Mouse (Mus musculus) forebrain, embryonic 16.5 days (tissue): ENCODE data around the gene Pirb. TPM values are rescaled to one million over a fixed set of nuclear protein-coding genes. Genes with fewer than 3 reads are reported as not detected.
A peak's percentile ranks its signal among the peaks of the same experiment; 100 is the strongest.

Source experiments
- ATAC-seq: fragments of 200-750 bp; cut with Nextera tagmentation; 2 replicates; pipeline ENCODE4 v1.8.0; 2017; ENCODE audit warnings: mild to moderate bottlenecking, moderate library complexity
- H3K27ac ChIP-seq: fragments of 300-500 bp; sonication (generic); 2 replicates; pipeline ENCODE4 v1.5.1; 2014; ENCODE audit warnings: low read length, control low read depth
- H3K27me3 ChIP-seq: fragments of 300-500 bp; sonication (generic); replicated peaks from 2 replicates; pipeline ENCODE4 v1.6.1; 2014; ENCODE audit warnings: low read length; ENCODE audit not compliant: control insufficient read depth, insufficient read depth
- H3K36me3 ChIP-seq: fragments of 300-500 bp; sonication (generic); 2 replicates; pipeline ENCODE4 v1.6.1; 2014; ENCODE audit not compliant: control insufficient read depth, insufficient read depth
- H3K4me1 ChIP-seq: fragments of 300-500 bp; sonication (generic); replicated peaks from 2 replicates; pipeline ENCODE4 v1.6.1; 2014; ENCODE audit warnings: low read length; ENCODE audit not compliant: control insufficient read depth, insufficient read depth
- H3K4me2 ChIP-seq: fragments of 300-500 bp; sonication (generic); 2 replicates; pipeline ENCODE4 v1.6.1; 2014; ENCODE audit warnings: mild to moderate bottlenecking, low read length, control low read depth
- H3K4me3 ChIP-seq: fragments of 300-500 bp; sonication (generic); replicated peaks from 2 replicates; pipeline ENCODE4 v1.5.1; 2014; ENCODE audit warnings: mild to moderate bottlenecking, low read length, control low read depth
- H3K9ac ChIP-seq: fragments of 300-500 bp; sonication (generic); replicated peaks from 2 replicates; pipeline ENCODE4 v1.6.1; 2014; ENCODE audit warnings: low read depth, low read length, control low read depth
- H3K9me3 ChIP-seq: fragments of 300-500 bp; sonication (generic); 2 replicates; pipeline ENCODE4 v1.6.1; 2016; ENCODE audit warnings: low read length; ENCODE audit not compliant: control insufficient read depth
- WGBS: fragments of 180-500 bp; shearing (Covaris S2); extraction: QIAGEN DNeasy Blood & Tissue Kit; methylation state at CpG from one replicate; pipeline ENCODE4 v1.1.7; 2014; 5-methylcytosine and 5-hydroxymethylcytosine counted together
- polyA plus RNA-seq: library from polyadenylated mRNA; unstranded; fragments of >200 nt; fragmentation: Nextera tagmentation; extraction: Ambion mirVana; gene quantifications from 2 replicates; pipeline ENCODE4 v1.2.1, GENCODE M21; 2015

Gene Pirb
- polyA plus RNA-seq, 1 experiment from 2014 or later: 0.14 TPM

DNA sequence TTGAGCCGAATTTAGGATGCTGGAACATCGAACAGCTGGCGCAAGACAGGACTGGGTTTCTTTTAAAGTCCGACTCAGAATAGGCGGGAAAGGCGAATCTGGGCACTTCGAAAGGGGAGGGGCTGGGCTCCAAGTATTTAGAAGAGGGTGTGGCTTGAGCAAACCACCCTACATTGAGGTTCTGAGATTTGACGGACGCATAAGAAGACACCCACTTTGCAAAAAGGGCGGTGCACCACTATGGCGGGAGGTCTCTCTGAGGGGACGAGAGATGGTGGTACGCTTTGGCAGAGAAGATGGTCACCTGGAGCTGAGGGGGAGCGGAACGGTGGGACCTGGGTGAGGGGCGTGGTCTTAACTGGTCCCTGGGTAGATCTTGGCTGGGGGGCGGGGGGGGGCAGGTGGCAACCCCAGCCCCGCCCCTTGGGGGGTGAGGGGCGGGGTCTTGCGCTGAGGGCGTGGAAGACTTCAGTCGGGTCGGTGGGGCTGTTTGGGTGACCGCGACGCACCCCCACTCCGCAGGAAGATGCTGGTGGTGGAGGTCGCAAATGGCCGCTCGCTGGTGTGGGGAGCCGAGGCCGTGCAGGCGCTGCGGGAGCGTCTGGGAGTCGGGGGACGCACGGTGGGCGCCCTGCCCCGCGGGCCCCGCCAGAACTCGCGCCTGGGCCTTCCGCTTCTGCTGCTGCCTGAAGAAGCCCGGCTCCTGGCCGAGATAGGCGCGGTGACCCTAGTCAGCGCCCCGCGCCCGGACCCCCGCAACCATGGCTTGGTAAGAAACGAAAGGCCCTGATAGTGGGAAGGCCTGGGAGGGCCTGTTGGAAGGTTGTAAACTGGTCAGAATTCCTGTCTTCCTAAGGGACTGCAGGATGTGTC lies 25.9 kb downstream of the Pirb start:
- H3K27ac ChIP-seq: peak overlapping the region; percentile 81
- no peaks in the 10 kb centered on the region for H3K27me3 ChIP-seq
- peak overlapping the region; percentile 77 for H3K4me3 ChIP-seq
- peaks cover 19% of the 10 kb centered on the region for H3K4me1 ChIP-seq
- under 1% methylated on average over 52 of the region's 55 CpGs for WGBS
- peak; percentile 25 for ATAC-seq
- H3K9ac ChIP-seq: peak overlapping the region; percentile 72
- peaks cover 5% of the 10 kb centered on the region for H3K36me3 ChIP-seq
- H3K4me2 ChIP-seq: peak overlapping the region; percentile 71
- no peaks in the 10 kb centered on the region for H3K9me3 ChIP-seq

DNA sequence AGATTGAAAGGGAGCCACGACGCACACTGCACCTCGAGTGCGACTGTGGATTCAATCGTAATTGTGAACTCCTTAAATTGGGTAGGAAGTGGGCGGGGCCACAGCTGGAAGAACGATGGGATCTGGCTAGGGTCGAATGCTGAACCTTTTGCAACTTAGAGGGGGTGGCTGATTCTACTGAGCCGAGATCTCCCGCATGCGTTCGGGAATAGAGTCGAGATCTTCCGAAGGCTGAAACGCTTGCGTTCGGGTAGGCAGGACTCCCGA lies 26.4 kb downstream of the Pirb start:
- no peak for ATAC-seq

DNA sequence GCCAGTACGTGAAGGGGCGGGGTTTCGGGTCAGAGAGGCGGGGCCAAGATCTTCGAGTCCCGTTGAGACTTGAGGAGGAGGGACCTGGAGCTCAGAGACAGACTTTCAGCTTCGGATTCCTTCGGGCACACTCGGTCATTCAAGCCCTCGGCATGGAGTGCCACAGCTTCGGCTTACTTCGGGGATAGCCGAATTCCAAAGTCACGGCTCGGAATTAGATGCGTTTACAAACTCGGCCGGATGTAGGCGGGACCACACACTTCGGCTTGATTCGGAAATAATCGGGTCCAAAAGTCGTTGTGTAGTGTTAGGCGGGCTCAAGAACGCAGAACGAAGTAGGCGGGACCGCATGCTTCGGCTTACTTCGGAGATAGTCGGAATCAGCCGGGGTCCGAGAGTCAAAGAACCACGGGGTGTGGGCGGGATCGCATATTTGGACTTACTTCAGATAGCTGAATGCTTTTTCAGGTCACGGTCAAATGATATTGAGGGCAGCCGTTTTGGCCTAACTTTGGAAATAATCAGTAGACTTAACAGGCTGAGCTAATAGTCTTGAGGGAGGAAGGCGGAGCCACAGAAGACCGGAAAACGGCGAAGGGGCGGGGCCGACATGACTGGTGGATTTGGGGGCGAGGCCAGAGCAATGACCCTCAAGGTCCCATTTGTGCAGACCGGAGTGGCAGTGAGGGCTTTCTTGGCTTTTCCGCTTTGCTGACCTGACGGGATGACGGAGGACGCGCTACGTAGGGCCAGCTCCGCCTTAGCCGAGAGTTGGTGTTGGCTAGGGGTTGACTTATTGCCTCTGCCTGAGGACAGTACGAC lies 27.0 kb downstream of the Pirb start, which contains the start of gene Mboat7:
Mboat7 (minus strand) TSS at position 537 of the 822 bp plus-strand sequence.
- H3K27ac ChIP-seq: peak within 1 kb of the TSS; percentile 81
- peak within 1 kb of the TSS; percentile 71 for H3K4me2 ChIP-seq
- peak; percentile 93 for ATAC-seq
- peak within 1 kb of the TSS; percentile 77 for H3K4me3 ChIP-seq
- H3K27me3 ChIP-seq: no peaks in the 10 kb centered on the region
- H3K36me3 ChIP-seq: peaks cover 5% of the 10 kb centered on the region; the same call in 1 of the 2 replicates
- H3K9ac ChIP-seq: peak within 1 kb of the TSS; percentile 72
- under 1% methylated on average over 55 of the region's 55 CpGs for WGBS
- H3K4me1 ChIP-seq: peaks cover 19% of the 10 kb centered on the region
- H3K9me3 ChIP-seq: no peaks in the 10 kb centered on the region

More for the DNA sequence above, 26.4 kb downstream of the Pirb start:
- H3K27ac ChIP-seq: peak overlapping the region; percentile 81
- no peaks in the 10 kb centered on the region for H3K27me3 ChIP-seq
- WGBS: 0% methylated on average over 18 of the region's 18 CpGs
- H3K4me1 ChIP-seq: peaks cover 19% of the 10 kb centered on the region
- peak overlapping the region; percentile 72 for H3K9ac ChIP-seq
- peak overlapping the region; percentile 71 for H3K4me2 ChIP-seq
- H3K4me3 ChIP-seq: peak overlapping the region; percentile 77
- no peaks in the 10 kb centered on the region for H3K9me3 ChIP-seq
- H3K36me3 ChIP-seq: peaks cover 4% of the 10 kb centered on the region; the same call in 1 of the 2 replicates

DNA sequence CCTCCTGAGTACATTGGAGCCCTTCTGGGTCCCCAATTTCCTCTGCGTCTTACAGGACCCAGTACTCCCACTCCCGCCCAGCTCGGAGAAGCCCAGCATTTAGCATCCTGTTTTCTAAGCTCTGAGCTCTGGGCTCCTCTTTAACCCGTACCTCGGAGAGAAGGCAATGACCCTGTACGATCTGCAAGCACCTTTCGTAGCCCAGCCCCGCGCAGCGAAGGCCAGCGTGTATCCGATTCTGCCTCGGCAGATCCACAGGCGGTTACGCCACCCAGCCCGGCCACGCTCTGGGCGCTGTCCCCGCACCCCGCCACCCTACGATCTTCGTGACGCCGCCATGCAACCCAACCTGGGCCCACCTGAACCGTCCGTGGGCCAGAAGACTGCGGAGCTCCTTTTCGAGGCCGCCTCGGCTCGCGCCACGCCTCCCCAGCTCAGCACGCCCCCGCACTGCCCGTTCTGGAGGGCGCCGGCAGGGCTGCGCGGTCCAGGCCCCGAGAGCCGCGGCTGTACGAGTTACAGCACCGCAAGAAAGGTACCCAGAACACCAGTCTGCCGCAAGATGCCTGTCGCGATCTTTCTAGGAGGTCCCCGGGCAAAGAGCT lies 27.7 kb downstream of the Pirb start, which contains the start of gene Tsen34:
Tsen34 (plus strand) TSS at position 482 of the 605 bp plus-strand sequence.
- peak within 1 kb of the TSS; percentile 71 for H3K4me2 ChIP-seq
- peak within 1 kb of the TSS; percentile 81 for H3K27ac ChIP-seq
- H3K36me3 ChIP-seq: peaks cover 6% of the 10 kb centered on the region; the same call in 1 of the 2 replicates
- WGBS: under 1% methylated on average over 49 of the region's 49 CpGs
- peak within 1 kb of the TSS; percentile 77 for H3K4me3 ChIP-seq
- peaks cover 19% of the 10 kb centered on the region for H3K4me1 ChIP-seq
- no peaks in the 10 kb centered on the region for H3K9me3 ChIP-seq
- peak within 1 kb of the TSS; percentile 72 for H3K9ac ChIP-seq
- ATAC-seq: peak; percentile 70; the same call in 1 of the 2 replicates
- no peaks in the 10 kb centered on the region for H3K27me3 ChIP-seq

DNA sequence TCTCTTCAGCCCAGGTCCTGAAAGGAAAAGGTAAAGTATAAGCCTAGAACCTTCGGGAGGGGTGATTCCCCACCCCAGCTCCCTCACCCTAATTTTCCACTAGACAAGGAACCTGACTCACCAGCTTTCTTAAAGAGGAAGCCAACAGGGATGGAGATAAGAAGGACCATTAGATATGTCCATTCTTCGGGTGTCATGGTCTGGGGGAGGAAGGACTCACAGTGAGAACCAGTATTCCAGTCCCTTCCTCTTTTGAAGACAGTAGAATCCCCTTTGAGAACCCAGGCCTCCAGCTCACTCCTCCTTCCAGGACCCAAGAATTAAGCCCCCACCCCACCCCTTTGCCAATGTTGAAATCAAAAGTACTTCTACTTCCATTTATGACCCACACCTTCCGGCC lies 28.3 kb downstream of the Pirb start:
- peak overlapping the region; percentile 81 for H3K27ac ChIP-seq
- 40% methylated on average over 3 of the region's 3 CpGs for WGBS
- no peak for ATAC-seq

DNA sequence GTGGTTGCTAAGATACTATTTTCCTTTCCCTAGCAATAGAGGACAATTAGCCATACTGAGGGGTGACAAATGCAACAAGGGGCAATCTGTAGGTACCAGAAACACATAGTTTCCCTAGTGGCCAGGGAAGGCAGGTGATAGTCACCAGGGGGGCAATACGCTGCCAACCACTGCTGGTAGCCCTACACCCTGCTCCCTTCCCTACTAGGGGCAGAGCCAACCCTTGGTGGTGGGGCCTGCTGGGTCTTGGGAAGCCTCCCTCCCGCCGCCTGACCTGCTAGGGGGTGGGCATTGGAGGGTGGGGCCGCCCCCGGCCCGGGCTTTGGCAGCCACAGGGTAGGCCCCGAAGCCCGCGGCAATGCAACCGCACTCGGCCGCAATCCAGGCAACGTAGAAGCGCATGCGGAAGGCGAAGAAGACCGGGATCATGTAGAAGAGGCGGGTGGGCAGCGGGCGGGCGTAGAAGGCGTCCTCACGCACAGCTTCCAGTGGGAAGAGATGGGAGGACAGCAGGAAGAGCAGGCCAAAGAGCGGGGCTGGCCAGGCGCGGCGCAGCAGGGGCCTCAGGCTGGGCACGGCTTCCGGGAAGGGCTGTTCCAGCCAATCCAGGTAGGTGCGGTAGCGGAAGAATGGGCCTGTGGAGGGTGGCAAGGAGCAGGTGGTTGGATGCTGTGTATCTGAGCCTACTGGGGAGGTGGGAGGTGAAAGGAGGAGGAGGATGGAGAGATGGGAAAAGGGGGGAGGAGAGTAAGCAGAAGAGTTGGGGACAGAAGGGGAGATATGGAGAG lies 34.6 kb downstream of the Pirb start:
- H3K9ac ChIP-seq: no peak overlapping the region
- WGBS: 85% methylated on average over 30 of the region's 31 CpGs
- no peak overlapping the region for H3K27ac ChIP-seq
- H3K4me2 ChIP-seq: no peak overlapping the region
- H3K27me3 ChIP-seq: no peaks in the 10 kb centered on the region
- H3K9me3 ChIP-seq: no peaks in the 10 kb centered on the region
- H3K36me3 ChIP-seq: peaks cover 10% of the 10 kb centered on the region; the same call in 1 of the 2 replicates
- no peak for ATAC-seq
- no peak overlapping the region for H3K4me3 ChIP-seq
- H3K4me1 ChIP-seq: 0 out of 2 replicates have a peak, but pooled peaks cover 5% of the 10 kb centered on the region

More for the DNA sequence above, 28.3 kb downstream of the Pirb start:
- H3K4me2 ChIP-seq: peak overlapping the region; percentile 71
- peaks cover 7% of the 10 kb centered on the region; the same call in 1 of the 2 replicates for H3K36me3 ChIP-seq
- no peaks in the 10 kb centered on the region for H3K27me3 ChIP-seq
- peak overlapping the region; percentile 72 for H3K9ac ChIP-seq
- no peaks in the 10 kb centered on the region for H3K9me3 ChIP-seq
- H3K4me1 ChIP-seq: peaks cover 19% of the 10 kb centered on the region
- H3K4me3 ChIP-seq: peak overlapping the region; percentile 77

DNA sequence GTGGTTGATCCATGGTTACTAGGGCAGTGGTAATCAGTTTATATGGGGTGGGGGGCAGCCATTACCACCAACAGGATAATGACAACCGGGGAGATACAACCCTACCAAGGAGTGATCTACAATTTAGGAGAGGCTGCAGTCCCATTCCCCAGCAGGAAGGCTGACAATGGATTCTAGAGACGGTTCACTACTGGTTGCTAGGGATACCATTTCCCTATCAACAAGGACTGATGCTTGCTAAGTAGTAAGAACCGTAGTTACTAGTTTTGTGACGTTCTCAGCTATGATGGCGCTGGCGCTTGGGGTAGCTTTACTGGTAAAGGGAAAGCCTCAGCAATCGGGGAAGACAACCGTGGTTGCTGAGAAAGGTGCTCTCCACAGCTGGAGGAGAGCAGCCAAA lies 35.5 kb downstream of the Pirb start:
- ATAC-seq: 0 out of 2 replicates have a peak, but pooled peaks have one; percentile 3
- Histone ChIP-seq H3K4me1 (0 out of 2 replicates have a peak, but pooled peaks cover 5% of the 10 kb centered on the region), H3K27ac (peak overlapping the region; percentile 31), H3K4me2 (no peak overlapping the region), H3K36me3 (peaks cover 10% of the 10 kb centered on the region; the same call in 1 of the 2 replicates), H3K4me3 (no peak overlapping the region), H3K27me3 (no peaks in the 10 kb centered on the region), H3K9me3 (no peaks in the 10 kb centered on the region), H3K9ac (no peak overlapping the region)
- WGBS: 74% methylated on average over 8 of the region's 8 CpGs

DNA sequence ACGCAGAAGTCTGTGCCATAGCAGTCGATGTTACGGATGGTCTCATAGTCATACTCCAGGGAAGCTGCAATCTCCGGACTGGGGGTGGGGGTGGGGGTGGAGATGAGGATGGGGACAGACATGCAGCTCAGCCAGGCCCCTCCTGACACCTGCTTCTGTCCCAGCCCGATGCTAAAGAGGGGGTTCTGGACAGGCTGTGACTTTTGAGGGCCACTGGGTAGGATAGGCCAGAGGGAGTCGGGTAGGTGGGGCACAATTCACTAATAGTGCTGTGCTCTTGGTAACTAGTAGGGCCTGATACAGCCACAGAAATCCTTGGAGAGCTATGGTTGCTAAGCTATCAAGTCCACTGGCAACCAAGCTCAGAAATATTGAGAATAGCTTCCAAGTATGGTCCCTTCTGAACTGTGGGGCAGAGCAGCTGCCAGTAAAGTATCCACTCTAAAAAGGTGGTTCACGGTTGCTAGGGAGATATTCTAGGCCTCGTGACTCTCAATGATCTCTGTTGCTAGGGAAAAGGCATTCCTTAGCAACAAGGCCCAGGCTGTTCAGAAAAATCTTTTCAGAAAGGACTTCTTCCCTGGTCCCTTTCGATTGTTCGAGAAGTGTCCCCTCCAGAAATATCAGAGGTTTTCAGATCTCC lies 36.2 kb downstream of the Pirb start:
- H3K27me3 ChIP-seq: no peaks in the 10 kb centered on the region
- 60% methylated on average over 10 of the region's 10 CpGs for whole genome bisulfite sequencing
- no peaks in the 10 kb centered on the region for H3K9me3 ChIP-seq
- H3K36me3 ChIP-seq: peaks cover 10% of the 10 kb centered on the region; the same call in 1 of the 2 replicates
- no peak overlapping the region for H3K4me3 ChIP-seq
- peak; percentile 64 for ATAC-seq
- H3K9ac ChIP-seq: no peak overlapping the region; the same call in 1 of the 2 replicates
- peak overlapping the region; percentile 49 for H3K27ac ChIP-seq
- H3K4me2 ChIP-seq: no peak overlapping the region
- H3K4me1 ChIP-seq: 0 out of 2 replicates have a peak, but pooled peaks cover 5% of the 10 kb centered on the region
